Mouse (Mus musculus): ENCODE data around the gene Mosmo.

DNA sequence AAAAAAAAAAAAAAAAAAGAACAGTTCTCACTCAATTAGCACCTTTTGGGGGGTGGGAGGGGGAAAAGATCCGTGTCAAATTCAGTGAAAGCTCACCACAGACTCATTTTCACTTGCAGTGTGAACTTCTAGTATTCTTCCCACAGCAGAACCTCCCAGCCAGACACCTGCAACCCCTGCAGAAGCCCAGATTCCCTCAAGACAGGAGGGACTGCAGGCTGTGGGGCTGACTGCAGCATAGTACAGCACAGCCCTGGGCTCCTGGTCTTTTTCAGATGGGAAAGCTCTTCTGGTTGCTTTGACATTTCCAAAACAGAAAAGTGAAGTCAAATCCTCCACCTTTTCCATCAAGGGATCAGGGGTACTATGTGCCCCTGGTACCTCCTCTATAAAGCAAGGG, 90.0 kb downstream of the Mosmo start:
- no peak for TF ChIP-seq CTCF (IDR thresholded peaks at IDR 0.05; ENCODE audit: low read depth)
- TF ChIP-seq EP300 (IDR thresholded peaks at IDR 0.05; ENCODE audit: low read depth) = no peak

Data from heart, postnatal 0 days (tissue).